Mouse (Mus musculus) adrenal gland, adult 18-20 months (tissue): Measurements from ENCODE around the gene Abcc1. TPM values are rescaled to one million over a fixed set of nuclear protein-coding genes. Genes with fewer than 3 reads are reported as not detected.
A peak's percentile ranks its signal among the peaks of the same experiment; 100 is the strongest.

ENCODE experiments used
- DNase-seq, 2 experiments: peaks; one replicate each; pipeline ENCODE4 v3.0.0; 2021 to 2022; ENCODE audit warnings: low spot score in 2 of 2
- long read RNA-seq, 2 experiments: library from polyadenylated mRNA; stranded (forward); transcript quantifications; one replicate each; pipeline ENCODE4 v2.0.0; 2021
- total RNA-seq, 2 experiments: library from RNA; stranded (reverse); gene quantifications; 1 replicate in 1 of 2; 2 replicates in 1 of 2; pipeline ENCODE4 v1.2.3; 2021

Abcc1 gene
- total RNA-seq, result 10 to 100 TPM; 20.8 to 24.0 TPM
- long read RNA-seq, experiment 1, full-length matches to known transcripts, result 3 of 9 reads
- long read RNA-seq, experiment 1, partial matches to known transcripts, result 4 of 9 reads
- long read RNA-seq, experiment 1, other reads (novel, unspliced or antisense), result 2 of 9 reads
- long read RNA-seq, experiment 2, full-length matches to known transcripts, result 1 of 6 reads
- long read RNA-seq, experiment 2, partial matches to known transcripts, result 4 of 6 reads
- long read RNA-seq, experiment 2, other reads (novel, unspliced or antisense), result 1 of 6 reads

DNA sequence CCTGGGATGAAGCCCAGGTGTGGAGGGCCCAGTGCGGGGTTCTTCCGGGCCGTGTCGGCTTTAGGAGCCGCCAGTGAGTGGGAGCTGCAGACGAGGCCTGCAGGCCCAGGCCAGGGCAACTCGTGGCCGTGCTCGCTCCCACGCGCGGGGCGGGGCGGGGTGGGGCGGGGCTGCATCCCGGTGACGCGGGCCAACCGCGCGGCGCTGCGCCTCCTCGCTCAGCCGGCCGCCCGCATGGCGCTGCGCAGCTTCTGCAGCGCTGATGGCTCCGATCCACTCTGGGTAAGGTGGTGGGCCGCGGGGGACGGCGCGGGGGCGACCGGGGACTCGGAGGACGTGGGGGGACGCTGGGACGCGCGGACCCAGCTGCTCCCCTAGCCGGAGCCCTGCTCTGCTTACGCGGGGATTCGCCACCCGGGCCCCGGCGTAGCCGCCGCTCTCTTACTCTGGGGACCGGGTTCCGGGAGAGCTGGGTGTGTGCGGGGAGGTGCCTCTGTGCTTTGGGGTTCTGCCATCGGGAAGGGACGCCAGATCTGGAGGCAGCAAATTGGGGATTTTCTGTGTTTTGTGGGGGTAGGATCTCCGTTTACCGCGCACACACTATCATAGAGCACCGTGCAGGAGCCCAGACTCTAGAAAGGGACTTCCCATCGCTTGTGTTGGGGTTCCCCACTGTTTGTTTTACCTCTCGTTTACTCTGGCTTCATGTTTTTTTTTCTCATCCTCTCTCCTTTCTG lies at the start of gene Abcc1:
Gene Abcc1, plus strand, starts transcription at position 197 of the 737 bp plus-strand sequence.
- DNase-seq, result peak; percentile 73 to 81

DNA sequence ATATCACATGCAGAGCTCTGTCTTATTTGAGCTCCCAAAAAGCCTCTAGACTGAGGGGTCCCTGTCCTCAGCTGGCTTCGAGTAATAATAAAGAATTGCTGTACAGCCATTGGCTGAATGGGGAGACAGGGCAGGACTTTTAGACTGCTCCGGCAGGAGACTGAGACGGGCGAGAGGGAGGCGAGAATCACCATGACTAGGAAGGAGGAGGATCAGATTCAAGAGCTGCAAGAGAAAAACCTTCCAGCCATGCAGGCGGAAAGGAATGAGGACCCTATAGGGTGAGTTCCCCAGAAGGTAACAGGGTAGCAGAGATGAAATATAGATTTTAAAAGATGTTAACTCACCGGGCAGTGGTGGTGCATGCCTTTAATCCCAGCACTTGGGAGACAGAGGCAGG lies 48.4 kb upstream of the Abcc1 start:
- DNase-seq, result no peak

DNA sequence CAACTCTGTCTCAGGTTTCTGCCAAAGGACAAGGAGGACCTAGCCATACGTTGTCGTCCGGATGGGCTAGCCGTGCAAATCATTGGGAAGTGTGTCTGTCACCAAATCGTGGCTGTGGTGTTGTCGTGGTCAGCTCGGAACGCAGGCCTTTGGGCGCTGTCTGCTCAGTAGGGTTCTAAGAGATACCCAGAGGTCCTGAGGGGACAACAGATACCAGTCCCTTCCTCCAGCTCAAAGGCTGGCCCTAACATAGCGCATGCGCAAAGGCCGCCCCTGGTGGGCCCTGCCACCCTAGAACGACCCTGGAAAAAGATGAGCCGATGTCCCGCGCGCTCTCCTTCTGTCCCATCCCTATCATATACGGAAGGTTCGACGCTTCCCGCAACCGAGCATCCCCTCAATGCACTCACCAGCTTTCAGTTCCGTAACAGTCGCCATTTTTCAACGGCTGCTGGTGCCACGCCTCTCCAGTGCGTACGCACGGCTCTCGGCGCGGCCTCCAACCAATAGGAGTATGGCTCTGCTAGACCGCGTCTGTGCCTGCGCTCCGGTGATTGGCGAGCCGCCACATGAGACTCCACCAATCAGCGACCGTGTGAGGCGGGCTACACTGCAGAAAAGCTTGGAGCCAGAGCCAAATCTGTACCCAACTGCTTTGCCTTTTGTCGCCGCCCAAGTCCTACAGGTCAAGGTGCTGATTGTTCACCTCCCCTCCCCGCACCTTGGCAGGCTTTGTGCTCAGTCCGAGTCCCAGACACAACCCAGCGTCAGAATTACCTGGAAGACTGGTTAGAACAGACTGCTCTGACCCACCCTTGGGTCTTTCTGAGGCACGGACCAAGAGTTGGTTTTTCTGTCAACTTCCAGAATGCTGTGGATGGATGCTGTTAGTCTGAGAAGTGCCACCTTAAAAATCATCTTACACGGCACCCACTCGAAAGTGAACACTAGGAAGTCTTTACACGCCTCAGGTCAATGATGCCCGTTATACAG lies 44.2 kb upstream of the Abcc1 start, which contains the start of gene Fopnl:
Gene Fopnl, minus strand, starts transcription at position 522 of the 993 bp plus-strand sequence.
- DNase-seq, result peak; percentile 89 to 91

DNA sequence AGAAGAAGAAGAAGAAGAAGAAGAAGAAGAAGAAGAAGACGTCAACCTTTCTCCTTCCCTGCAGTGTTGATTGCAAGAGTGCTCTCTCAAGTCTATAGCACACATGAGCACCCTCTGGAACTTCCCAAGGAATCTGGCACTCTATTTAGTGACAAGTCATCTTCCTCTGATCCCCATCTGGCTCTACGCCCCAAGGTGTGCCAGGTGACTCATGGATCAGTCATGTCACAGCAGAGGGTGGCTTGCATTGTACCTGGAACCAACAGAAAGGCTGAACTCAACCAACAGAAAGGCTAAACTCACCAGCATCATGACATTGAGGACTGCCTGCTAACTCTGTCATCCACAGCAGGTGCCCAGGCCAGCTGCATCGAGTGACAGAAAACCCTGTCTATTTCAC lies 41.7 kb upstream of the Abcc1 start:
- DNase-seq, result no peak

DNA sequence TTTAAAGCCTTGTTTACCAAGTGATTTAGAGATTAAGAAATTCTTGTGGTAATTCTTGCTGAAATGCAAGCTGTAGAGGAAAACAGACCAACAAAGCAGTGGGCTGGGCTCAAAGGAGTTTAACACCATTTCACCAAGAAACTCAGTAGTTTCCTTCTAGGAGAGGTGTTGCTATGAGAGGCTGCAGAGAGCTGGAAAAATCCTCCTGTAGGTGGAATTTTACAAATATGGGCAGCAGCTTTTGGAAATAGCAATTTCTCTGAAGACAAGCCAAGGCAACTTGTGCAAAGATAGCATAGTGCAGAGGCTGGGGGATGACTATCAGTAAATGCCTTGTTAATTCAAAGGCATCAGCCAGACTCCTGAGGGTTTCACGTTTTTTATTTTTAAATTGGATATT lies 40.9 kb upstream of the Abcc1 start:
- DNase-seq, result no peak

DNA sequence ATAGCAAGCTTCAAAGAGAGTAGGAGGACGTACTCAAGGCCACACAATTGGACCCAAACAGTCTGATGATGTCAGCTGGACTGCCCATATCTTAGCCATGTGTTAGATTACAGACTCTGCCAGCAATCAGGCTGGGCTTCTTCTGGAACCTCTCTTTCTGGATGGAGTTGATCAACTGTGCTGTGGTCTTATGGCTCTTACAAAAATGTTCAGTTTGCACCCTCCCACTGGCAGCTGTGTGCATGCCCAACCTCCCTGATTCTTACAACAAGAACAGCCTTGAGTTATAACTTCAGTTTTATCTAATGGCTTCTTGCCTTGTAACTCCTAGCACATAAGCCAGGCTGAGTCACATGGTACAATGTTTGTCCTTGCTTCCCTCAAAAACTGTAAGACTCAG lies 33.2 kb upstream of the Abcc1 start:
- DNase-seq, result no peak

DNA sequence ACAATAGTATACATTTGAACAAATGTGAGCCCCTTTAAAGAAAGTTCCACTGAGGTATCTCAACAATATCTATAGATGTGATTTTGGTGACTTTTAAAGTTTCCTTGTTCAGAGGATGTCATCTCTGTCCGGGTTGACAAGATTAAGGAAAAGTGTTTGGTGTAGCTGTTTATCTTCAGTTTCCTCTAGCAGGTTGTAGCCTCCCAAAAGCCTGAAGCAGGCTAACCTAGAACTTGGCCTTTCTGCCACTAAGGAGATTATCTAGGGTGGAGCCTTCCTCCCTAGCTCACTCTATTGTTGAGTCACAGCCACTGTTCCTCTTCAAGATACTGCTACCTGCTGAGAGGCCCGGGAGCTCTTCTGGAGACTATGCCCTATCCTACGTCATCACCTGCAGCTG lies 16.4 kb upstream of the Abcc1 start:
- no peak for DNase-seq

DNA sequence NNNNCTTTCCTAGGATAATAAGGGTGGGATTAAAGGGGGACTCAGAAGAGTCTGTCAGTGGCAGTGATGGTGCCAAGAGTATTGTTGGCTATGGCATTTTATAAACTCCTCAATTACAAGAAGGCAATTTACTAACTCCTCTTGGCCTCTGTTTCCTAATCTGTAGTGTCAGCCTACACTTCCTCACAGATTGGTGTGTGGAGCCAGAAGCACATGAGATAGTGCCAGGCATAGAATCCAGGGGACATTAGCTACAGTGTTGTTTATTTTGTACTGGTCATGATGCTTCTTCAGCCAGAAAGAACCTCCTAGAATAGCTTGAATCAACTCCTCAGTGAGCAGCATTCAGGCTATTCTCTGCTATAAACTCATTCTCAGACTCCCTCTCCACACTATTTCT lies 9.8 kb upstream of the Abcc1 start:
- DNase-seq, result no peak

DNA sequence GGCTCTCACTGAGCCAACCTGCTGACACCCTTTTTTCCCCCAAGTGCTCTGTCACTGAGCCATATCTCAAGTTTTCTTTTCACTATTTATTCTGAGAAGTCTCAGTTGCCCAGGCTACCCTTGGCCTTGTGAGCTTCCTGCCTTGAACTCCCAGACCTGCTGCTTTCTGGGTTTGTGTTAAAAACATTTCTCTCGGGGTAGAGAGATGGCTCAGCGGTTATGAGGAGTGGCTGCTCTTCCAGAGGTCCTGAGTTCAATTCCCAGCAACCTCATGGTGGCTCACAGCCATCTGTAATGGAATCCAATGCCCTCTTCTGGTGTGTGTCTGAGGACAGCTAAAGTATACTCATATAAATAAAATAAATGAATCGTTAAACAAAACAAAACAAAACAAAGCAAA lies 9.1 kb upstream of the Abcc1 start:
- DNase-seq, result no peak

DNA sequence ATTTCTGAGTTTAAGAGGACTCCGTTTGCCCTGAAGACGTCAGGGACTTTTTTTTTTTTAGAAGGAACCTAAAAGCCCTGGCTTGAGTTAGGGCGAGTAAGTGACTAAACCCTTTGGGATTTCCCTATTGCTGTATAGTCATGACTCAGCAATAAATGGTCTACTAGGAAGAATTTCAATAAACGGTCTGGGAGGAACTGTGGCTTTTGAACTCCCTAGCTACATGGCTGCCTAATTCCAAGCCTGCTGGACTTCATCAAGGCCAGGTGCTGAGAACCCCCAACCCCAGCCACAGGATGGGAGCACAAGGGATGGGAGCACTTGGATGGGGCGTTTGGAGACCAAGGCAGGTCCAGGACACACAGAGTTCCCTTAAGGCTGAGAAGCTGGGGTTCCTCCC lies 8.7 kb upstream of the Abcc1 start:
- no peak for DNase-seq

DNA sequence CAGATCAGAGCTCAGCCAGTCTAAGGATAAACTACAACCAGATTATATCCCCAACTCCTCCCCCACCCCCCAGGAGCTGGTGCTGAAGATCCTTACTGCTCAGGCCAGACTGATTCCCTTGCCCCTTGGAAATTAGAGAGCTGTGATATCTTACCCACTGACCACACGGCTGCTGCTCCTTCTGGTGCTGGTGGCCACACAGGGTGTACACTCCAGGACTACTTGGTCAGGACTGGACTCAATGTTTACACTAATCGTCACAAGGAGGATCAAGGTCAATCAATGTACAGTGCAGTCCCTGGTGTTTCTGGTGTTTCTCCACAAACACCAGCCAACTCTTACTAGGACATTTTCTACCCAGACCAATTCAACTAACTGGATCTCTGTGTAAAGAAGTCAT lies 3.5 kb upstream of the Abcc1 start:
- DNase-seq, result no peak

DNA sequence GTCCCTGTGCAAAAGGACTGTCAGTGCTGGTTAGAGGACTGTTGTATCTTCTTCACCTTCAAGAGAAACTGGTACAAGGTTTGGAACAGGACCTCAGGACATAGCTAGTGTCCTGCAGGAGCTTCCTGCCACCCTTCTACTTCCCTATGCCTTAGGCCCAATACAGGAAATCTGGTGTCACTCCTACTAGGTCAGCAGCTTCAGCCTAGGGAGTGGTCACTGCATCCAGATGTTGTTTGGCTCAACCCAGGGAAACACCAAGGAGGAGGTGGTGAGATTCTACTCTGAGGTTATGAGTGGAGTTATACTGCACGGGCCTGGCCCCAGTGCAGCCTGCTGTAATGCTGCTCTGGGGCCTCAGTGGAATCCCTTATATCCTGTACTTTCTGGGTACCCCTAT lies 2.8 kb upstream of the Abcc1 start:
- DNase-seq, result no peak

DNA sequence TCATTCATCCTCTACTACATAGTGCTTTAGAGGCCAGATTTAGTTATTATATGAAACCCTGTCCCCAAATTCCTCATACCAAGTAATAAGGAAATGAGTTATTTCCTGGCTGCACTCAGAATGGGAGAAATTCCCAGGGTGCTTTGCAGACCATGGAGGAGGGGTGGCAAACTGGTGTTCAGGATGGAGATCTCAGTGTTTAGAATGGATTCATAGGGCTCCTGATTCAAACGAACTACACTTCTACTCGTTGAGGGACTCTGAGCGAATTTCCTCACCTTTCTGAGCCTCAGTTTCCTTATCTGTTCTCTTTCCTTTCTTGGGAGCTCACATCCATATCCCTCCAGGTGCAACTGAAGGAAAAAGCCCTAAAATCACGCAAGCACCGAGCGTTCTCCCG lies 427 bp upstream of the Abcc1 start:
- DNase-seq, result no peak

DNA sequence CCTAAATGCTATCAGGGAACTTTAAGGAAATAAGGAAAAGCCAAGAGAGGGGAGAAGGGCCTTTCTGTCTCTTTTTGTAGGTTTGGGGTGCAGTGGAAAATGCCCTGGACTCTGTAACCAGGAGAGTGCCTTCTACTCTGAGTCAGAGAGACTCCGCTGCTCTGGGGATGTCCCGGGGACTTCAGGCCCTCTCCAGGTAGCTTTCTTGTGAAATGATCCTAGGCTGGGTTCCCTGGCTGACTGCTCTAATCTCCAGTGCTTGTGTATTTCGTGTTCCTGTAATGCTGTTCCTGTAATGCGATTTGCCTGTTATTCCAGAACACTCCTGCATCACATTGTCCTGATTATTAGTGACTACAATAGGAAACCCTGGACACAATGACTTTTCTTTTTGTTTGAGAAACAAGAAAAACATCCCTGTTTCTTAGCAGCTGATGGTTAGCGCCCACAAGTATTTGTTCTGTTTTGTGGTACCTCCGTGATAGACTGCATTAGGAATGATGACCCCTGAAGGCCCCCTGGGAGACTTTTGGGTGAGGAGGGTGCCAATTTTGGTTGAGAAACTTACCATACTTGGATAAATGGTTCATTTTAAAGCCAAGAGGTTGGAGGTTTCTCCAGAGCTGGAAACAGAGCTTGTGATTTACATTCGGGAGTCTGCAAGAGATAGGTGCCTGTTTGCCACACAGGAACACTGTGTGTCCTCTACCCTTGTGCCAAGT lies 902 bp downstream of the Abcc1 start:
- DNase-seq, result peak in 1 of 2 experiments; percentile 19

DNA sequence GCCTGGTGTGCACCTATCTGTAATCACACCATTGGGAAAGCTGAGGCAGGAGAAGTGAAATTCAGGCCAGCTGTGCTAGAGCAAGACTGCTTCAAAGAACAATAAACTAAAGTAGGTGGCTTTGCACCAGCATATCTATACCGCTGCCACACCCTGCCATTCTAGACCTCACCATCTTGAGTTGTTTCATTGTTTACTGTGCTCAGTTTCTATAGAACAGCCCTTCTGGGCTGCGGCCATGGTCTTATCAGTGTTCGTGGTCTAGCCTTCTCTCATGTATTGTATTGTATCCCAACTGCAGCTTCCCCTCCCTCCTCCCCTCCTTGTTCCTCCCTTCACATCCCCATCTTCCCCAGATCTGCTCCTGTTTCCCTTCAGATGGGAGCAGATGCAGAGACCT lies 2.1 kb downstream of the Abcc1 start:
- DNase-seq, result no peak

DNA sequence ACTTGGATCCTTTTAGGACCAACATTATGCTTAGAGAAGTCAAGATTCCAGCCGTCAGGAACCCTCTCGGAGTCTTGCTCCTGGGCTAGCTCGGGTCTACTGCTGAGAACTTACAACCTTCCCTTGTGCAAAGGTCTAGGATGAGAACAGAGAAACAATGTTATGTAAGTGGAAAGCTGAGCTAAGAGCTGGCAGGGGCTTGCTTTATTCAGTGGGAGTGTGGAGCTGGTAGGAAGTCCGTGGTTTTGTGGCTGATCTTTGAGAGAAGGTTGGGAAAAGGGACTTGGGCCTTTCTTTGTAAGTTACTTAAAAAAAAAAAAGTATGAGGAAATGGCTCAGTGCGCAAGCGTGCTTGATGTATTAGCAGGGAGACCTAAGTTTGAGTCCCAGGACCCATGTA lies 2.7 kb downstream of the Abcc1 start:
- no peak for DNase-seq

DNA sequence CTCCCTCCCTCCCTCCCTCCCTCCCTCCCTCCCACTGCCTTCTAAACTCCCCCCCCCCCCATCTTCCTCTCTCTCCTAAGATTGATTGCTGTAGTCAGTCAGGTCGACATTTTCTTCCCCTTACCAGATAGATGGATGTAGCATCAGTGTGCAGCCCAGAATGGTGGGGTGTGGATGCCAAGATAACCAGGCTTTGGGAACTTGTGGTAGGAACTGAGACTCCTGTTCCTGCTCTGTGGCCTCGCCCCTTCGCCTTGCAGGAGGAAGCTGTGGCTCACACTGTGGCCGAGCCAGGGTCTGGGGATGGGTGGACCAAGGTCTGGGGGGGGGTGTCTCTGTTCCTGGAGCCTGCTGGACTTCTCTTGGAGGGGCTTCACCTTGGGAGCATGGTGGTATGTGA lies 4.1 kb downstream of the Abcc1 start:
- DNase-seq, result no peak

DNA sequence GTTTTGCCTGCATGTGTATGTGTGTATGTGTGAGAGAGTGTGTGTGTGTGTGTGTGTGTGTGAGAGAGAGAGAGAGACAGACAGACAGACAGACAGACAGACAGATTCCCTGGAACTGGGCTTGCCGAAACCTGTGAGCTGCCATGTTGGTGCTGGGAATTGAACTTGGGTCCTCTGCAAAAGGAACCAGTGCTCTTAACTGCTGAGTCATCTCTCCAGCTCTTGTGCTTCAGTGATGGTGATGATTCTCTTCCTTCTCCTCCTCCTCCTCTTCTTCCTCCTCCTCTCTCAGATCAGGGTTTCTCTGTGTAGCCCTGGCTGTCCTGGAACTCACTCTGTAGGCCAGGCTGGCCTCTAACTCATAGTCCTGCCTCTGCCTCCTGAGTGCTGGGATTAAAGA lies 4.7 kb downstream of the Abcc1 start:
- no peak for DNase-seq

DNA sequence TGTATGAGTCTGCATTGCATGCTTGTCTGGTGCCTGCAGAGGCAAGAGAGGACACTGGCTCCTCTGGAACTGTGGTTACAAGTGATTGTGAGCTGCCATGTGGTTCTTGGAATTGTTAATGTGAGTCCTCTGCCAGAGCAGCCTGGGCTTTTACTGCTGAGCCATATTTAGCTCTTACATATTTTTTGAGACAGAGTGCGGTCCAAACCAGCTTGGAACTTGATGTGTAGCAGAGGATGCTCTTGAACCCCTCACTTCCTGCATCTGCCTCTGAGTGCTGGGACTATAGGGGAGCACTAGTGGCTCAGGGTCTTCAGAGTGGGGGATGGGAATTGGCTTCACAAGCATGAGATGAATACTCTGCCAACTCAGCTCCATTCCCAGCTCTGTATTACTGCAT lies 10.0 kb downstream of the Abcc1 start:
- no peak for DNase-seq

DNA sequence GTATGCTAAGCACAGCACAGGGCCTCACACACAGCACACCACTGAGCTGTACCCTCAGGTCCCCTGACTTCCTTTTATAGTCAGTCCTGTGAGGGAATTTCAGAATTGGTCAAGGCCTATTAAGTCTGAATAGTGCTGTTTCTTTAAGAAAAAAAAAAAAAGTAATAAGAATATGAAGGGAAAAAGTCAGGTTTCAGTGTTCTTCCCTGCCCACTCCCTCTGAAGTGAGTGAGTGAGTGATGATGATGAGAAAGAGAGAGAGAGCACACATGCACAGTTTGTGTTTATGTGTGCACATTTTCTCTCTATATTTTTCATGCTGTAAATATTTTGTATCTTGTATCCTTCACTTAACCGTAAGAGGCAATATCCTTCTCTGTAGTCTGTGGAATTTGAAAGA lies 11.0 kb downstream of the Abcc1 start:
- DNase-seq, result no peak

DNA sequence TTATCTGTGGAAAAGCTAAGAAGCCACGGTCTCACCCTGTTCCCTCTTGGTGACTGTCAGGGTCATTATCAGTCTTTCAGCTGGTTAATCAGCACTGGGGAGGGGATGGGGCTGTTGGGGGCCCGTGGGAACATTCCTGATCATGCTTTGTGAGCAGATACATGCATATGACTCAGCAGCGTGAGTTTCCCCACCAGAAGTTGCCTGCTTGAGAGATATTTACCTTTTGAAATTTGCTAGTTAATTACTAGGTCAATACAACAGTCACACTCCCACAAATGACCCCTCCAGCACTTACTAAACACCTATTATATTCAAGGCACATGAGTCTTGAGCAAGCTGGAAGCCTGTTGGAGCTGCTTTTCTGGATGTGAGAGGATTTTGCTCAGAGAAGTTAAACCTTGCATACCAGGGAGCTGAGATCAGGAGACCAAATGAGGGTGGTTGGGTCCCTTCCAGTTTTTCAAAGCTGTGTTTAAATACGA lies 11.5 kb downstream of the Abcc1 start:
- no peak for DNase-seq
